Mouse (Mus musculus) right cerebral cortex, postnatal 4 days (tissue): ENCODE measurements around the gene Pou2f2.
A peak's percentile ranks its signal among the peaks of the same experiment; 100 is the strongest.

Experiments used
- DNase-seq: peaks from one replicate; pipeline ENCODE4 v3.0.0-alpha.2; 2022

Pou2f2 gene

GRCm38 (mm10) chr7:25141761-25142160, 37.8 kb downstream of the Pou2f2 start:
- no peak for DNase-seq

GRCm38 (mm10) chr7:25137553-25137952, 42.0 kb downstream of the Pou2f2 start:
- no peak for DNase-seq

GRCm38 (mm10) chr7:25133092-25134049, 46.2 kb downstream of the Pou2f2 start:
- peak; percentile 87 for DNase-seq

- no peak for DNase-seq
Observed at GRCm38 (mm10) chr7:25132318-25132960, 47.1 kb downstream of the Pou2f2 start.

GRCm38 (mm10) chr7:25131247-25131646, 48.3 kb downstream of the Pou2f2 start:
- DNase-seq = no peak

GRCm38 (mm10) chr7:25130565-25130964, 49.0 kb downstream of the Pou2f2 start:
- no peak for DNase-seq

- DNase-seq = no peak
Observed at GRCm38 (mm10) chr7:25129390-25129979, 50.0 kb downstream of the Pou2f2 start.

- no peak for DNase-seq
Observed at GRCm38 (mm10) chr7:25127971-25128370, 51.6 kb downstream of the Pou2f2 start.

- DNase-seq = no peak
Observed at GRCm38 (mm10) chr7:25125716-25126281, 53.7 kb downstream of the Pou2f2 start.

- DNase-seq = no peak
Observed at GRCm38 (mm10) chr7:25121240-25121786, 58.2 kb downstream of the Pou2f2 start.

- DNase-seq = no peak
Observed at GRCm38 (mm10) chr7:25120061-25120834, 59.3 kb downstream of the Pou2f2 start.

GRCm38 (mm10) chr7:25112956-25113603, 66.4 kb downstream of the Pou2f2 start:
- DNase-seq = no peak

GRCm38 (mm10) chr7:25112178-25112955, 67.2 kb downstream of the Pou2f2 start:
- no peak for DNase-seq

GRCm38 (mm10) chr7:25110336-25110735, 69.2 kb downstream of the Pou2f2 start:
- no peak for DNase-seq

GRCm38 (mm10) chr7:25109355-25109754, 70.2 kb downstream of the Pou2f2 start:
- no peak for DNase-seq

- no peak for DNase-seq
Observed at GRCm38 (mm10) chr7:25106790-25107502, 72.6 kb downstream of the Pou2f2 start.

GRCm38 (mm10) chr7:25105411-25106160, 73.9 kb downstream of the Pou2f2 start:
- DNase-seq = peak; percentile 87

- DNase-seq = no peak
Observed at GRCm38 (mm10) chr7:25099581-25099980, 79.9 kb downstream of the Pou2f2 start.

- no peak for DNase-seq
Observed at GRCm38 (mm10) chr7:25098169-25098568, 81.4 kb downstream of the Pou2f2 start.
